ENCODE assay signal across 12 mouse cellular contexts in the genomic region with DNA sequence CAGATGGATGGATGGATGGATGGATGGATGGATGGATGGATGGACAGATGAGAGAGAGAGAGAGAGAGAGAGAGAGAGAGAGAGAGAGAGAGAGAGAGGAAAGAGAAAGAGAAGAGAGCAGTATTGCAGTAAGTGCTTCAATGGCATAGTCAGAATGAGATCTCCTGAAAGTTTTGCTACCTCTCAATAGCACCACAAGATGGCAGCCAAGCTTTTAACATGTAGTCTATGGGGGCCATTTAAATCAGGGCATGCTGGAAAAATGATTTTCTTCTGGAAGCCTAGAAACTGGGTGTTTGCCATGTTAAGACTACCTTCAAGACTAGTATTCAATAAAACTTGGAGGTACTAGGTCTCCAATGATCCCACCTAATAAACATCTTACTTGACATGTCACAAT. TPM values are rescaled to one million over a fixed set of nuclear protein-coding genes. Genes with fewer than 3 reads are reported as not detected.
DNase-seq lines count a peak whose midpoint lies in the region; ATAC-seq and TF ChIP-seq lines count a peak whose summit lies in the region.
"Had no signal": no experiment of that assay in that cellular context is flagged by ENCODE, and none has a peak within 500 bp of the region (broad histone marks: within the 10 kb centered on the region; RNA-seq: fewer than 3 reads in every experiment).

No protein-coding gene starts in this region.

- H3K4me3 ChIP-seq in forebrain, embryonic 14.5 days (ENCODE audit: low read depth, low read length), result no peak overlapping the region
- no peak overlapping the region for H3K4me3 ChIP-seq in forebrain, embryonic 15.5 days
- no peak overlapping the region for H3K4me3 ChIP-seq in liver, embryonic 14.5 days (ENCODE audit: insufficient read depth in 1 of 2, low read depth in 2 of 2, low read length in 2 of 2)
- H3K4me3 ChIP-seq: hindbrain, embryonic 15.5 days had no signal

- no peaks in the 10 kb centered on the region for H3K9me3 ChIP-seq in forebrain, embryonic 14.5 days (replicated peaks; ENCODE audit: control insufficient read depth, low read length)
- no peaks in the 10 kb centered on the region for H3K9me3 ChIP-seq in forebrain, embryonic 15.5 days
- no peaks in the 10 kb centered on the region for H3K9me3 ChIP-seq in liver, embryonic 14.5 days (ENCODE audit: control insufficient read depth, low read length)
- H3K9me3 ChIP-seq: hindbrain, embryonic 15.5 days had no signal

- ATAC-seq in forebrain, embryonic 14.5 days, result no peak
- no peak for ATAC-seq in forebrain, embryonic 15.5 days (replicated peaks)
- no peak for ATAC-seq in liver, embryonic 14.5 days (ENCODE audit: insufficient read depth)
- ATAC-seq in megakaryocyte-erythroid progenitor cell, adult 5-6 weeks (replicated peaks; ENCODE audit: low FRiP score, low TSS enrichment, poor library complexity, severe bottlenecking), result 0 out of 2 replicates have a peak, but pooled peaks have one; percentile 47

- H3K4me1 ChIP-seq in forebrain, embryonic 14.5 days (ENCODE audit: control insufficient read depth, insufficient read depth, low read length), result no peaks in the 10 kb centered on the region
- no peaks in the 10 kb centered on the region for H3K4me1 ChIP-seq in forebrain, embryonic 15.5 days
- H3K4me1 ChIP-seq in liver, embryonic 14.5 days (replicated peaks; ENCODE audit: control insufficient read depth in 2 of 2, insufficient read depth in 2 of 2, low read length in 1 of 2), result peaks cover 0 to 4% of the 10 kb centered on the region in 2 experiments; a peak in 2 of 4 replicates
- H3K4me1 ChIP-seq: hindbrain, embryonic 15.5 days had no signal

- no peaks in the 10 kb centered on the region for H3K36me3 ChIP-seq in forebrain, embryonic 14.5 days (ENCODE audit: control insufficient read depth, insufficient read depth, low read length)
- H3K36me3 ChIP-seq in forebrain, embryonic 15.5 days, result no peaks in the 10 kb centered on the region
- H3K36me3 ChIP-seq in liver, embryonic 14.5 days (replicated peaks; ENCODE audit: control insufficient read depth, insufficient read depth, low read depth), result no peaks in the 10 kb centered on the region
- H3K36me3 ChIP-seq: hindbrain, embryonic 15.5 days had no signal

- TF ChIP-seq EP300 in liver, embryonic 14.5 days (IDR thresholded peaks at IDR 0.05; ENCODE audit: low read depth), result no peak

- no peaks in the 10 kb centered on the region for H3K27me3 ChIP-seq in forebrain, embryonic 14.5 days (replicated peaks; ENCODE audit: control insufficient read depth, insufficient read depth, low read length)
- no peaks in the 10 kb centered on the region for H3K27me3 ChIP-seq in forebrain, embryonic 15.5 days
- H3K27me3 ChIP-seq in liver, embryonic 14.5 days (ENCODE audit: control insufficient read depth, insufficient read depth, low read length), result no peaks in the 10 kb centered on the region
- H3K27me3 ChIP-seq: hindbrain, embryonic 15.5 days had no signal

- no peak overlapping the region for H3K9ac ChIP-seq in forebrain, embryonic 14.5 days (ENCODE audit: low read length)
- H3K9ac ChIP-seq in forebrain, embryonic 15.5 days (replicated peaks), result no peak overlapping the region
- no peak overlapping the region for H3K9ac ChIP-seq in liver, embryonic 14.5 days (replicated peaks)
- H3K9ac ChIP-seq: hindbrain, embryonic 15.5 days had no signal

- TF ChIP-seq CTCF in liver, embryonic 14.5 days (IDR thresholded peaks at IDR 0.05; ENCODE audit: low read depth), result peak; percentile 43; the same call in 1 of the 2 replicates

- peak; percentile 51 for DNase-seq in forebrain, embryonic 14.5 days (ENCODE audit: low spot score)
- no peak for DNase-seq in liver, embryonic 14.5 days (ENCODE audit: low read depth in 3 of 3, low spot score in 3 of 3)
- DNase-seq in liver, result no peak
- DNase-seq in brain, adult 2 months (ENCODE audit: low read depth, low spot score), result peak; percentile 62
- DNase-seq in Muller cell, postnatal 12 days (ENCODE audit: inconsistent ontology term), result no peak
- no peak for DNase-seq in spleen, postnatal 10 days (ENCODE audit: low spot score in 2 of 2)
- DNase-seq: heart, adult 18-20 months had no signal

- H3K4me2 ChIP-seq in forebrain, embryonic 14.5 days (ENCODE audit: low read length), result no peak overlapping the region
- no peak overlapping the region for H3K4me2 ChIP-seq in forebrain, embryonic 15.5 days (replicated peaks)
- H3K4me2 ChIP-seq in liver, embryonic 14.5 days (ENCODE audit: low read depth), result no peak overlapping the region
- H3K4me2 ChIP-seq: hindbrain, embryonic 15.5 days; midbrain, embryonic 11.5 days had no signal

- no peak overlapping the region for H3K27ac ChIP-seq in forebrain, embryonic 14.5 days (ENCODE audit: low read depth, low read length)
- no peak overlapping the region for H3K27ac ChIP-seq in forebrain, embryonic 15.5 days (replicated peaks)
- no peak overlapping the region for H3K27ac ChIP-seq in liver, embryonic 14.5 days
- H3K27ac ChIP-seq: hindbrain, embryonic 15.5 days had no signal

RNA-seq across cellular contexts. Expression of a gene that starts 5.4 kb away (rescaled TPM):
- 58.3 and 59.8 TPM in 2 replicates for polyA plus RNA-seq in forebrain, embryonic 14.5 days (2014; fragmentation: Nextera tagmentation; extraction: Ambion mirVana)
- 54.3 and 55.9 TPM in 2 replicates for polyA plus RNA-seq in forebrain, embryonic 15.5 days (2015; fragmentation: Nextera tagmentation; extraction: Ambion mirVana)
- polyA plus RNA-seq in liver, embryonic 14.5 days (2012; rRNA removed), result 10.5 and 15.9 TPM in 2 replicates
- 28.2 and 30.2 TPM in 2 replicates for polyA plus RNA-seq in liver, embryonic 14.5 days (2014; fragmentation: Nextera tagmentation; extraction: Ambion mirVana)
- 68.5 and 81.7 TPM in 2 replicates for total RNA-seq in megakaryocyte-erythroid progenitor cell, adult 5-6 weeks (2014; fragmentation: Nextera tagmentation)
- total RNA-seq in megakaryocyte-erythroid progenitor cell, adult 5-6 weeks (2017), result 75.8 and 84.1 TPM in 2 replicates

RNA-seq across cellular contexts. Expression of a gene that starts 44.9 kb away (rescaled TPM):
- not detected in 2 replicates for polyA plus RNA-seq in forebrain, embryonic 14.5 days (2014; fragmentation: Nextera tagmentation; extraction: Ambion mirVana)
- not detected in 2 replicates for polyA plus RNA-seq in forebrain, embryonic 15.5 days (2015; fragmentation: Nextera tagmentation; extraction: Ambion mirVana)
- 0.02 TPM in 2 replicates for polyA plus RNA-seq in liver, embryonic 14.5 days (2012; rRNA removed)
- not detected in 2 replicates for polyA plus RNA-seq in liver, embryonic 14.5 days (2014; fragmentation: Nextera tagmentation; extraction: Ambion mirVana)
- total RNA-seq in megakaryocyte-erythroid progenitor cell, adult 5-6 weeks (2014; fragmentation: Nextera tagmentation), result not detected in 2 replicates
- total RNA-seq in megakaryocyte-erythroid progenitor cell, adult 5-6 weeks (2017), result not detected in 2 replicates
- total RNA-seq: heart, adult 18-20 months had no signal
- polyA plus RNA-seq: midbrain, embryonic 11.5 days; stomach, embryonic 14.5 days had no signal

RNA-seq across cellular contexts. Expression of a gene that starts 51.1 kb away (rescaled TPM):
- polyA plus RNA-seq in forebrain, embryonic 14.5 days (2014; fragmentation: Nextera tagmentation; extraction: Ambion mirVana), result 43.8 and 44.2 TPM in 2 replicates
- 37.7 and 41.1 TPM in 2 replicates for polyA plus RNA-seq in forebrain, embryonic 15.5 days (2015; fragmentation: Nextera tagmentation; extraction: Ambion mirVana)
- 13.1 and 15.6 TPM in 2 replicates for polyA plus RNA-seq in liver, embryonic 14.5 days (2012; rRNA removed)
- 35.0 and 38.4 TPM in 2 replicates for polyA plus RNA-seq in liver, embryonic 14.5 days (2014; fragmentation: Nextera tagmentation; extraction: Ambion mirVana)
- 35.5 and 43.3 TPM in 2 replicates for total RNA-seq in megakaryocyte-erythroid progenitor cell, adult 5-6 weeks (2014; fragmentation: Nextera tagmentation)
- 37.1 and 44.1 TPM in 2 replicates for total RNA-seq in megakaryocyte-erythroid progenitor cell, adult 5-6 weeks (2017)

Comparison
In these comparisons a context has a peak if more than half of its experiments do, and no peak if none do; other contexts are left out.
1. DNase-seq: peak in forebrain, embryonic 14.5 days (single experiment) and brain, adult 2 months (single experiment); none in liver, embryonic 14.5 days (0 of 3), liver (single experiment), Muller cell, postnatal 12 days (single experiment) and spleen, postnatal 10 days (0 of 2).